Comparison of ENCODE assay signal across 19 mouse cellular contexts in the genomic region with DNA sequence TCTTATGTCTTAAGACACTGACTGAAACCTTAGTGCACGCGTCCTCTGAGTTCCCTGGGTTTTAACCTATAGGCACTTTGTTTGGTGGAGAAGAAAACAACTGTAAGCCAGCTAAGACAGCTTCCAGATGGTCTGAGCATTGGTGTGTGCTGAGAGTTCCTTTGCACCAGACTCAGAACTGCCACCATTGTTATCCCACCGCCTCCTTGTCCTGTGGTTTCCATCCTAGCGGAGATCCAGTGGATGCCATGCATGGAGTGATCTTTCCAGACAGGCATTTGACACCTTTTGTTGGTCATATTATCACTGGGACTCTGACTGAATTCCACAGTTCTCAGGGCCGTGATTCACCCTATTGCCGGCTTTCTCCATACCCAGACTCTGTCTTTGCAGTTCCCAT.
DNase-seq lines count a peak whose midpoint lies in the region.
"Had no signal": no experiment of that assay in that cellular context is flagged by ENCODE, and none has a peak within 500 bp of the region (broad histone marks: within the 10 kb centered on the region; RNA-seq: fewer than 3 reads in every experiment).

No protein-coding gene starts in this region.

- DNase-seq in heart, adult 11 months = peak; percentile 57
- DNase-seq in heart, adult 9 months (ENCODE audit: low spot score in 2 of 2) = no peak
- peak; percentile 3 for DNase-seq in 3T3-L1 (ENCODE audit: low read depth, low spot score)
- DNase-seq in Muller cell, postnatal 12 days (ENCODE audit: inconsistent ontology term) = peak; percentile 52
- DNase-seq in fibroblast of lung, adult 2 months (ENCODE audit: low read depth) = peak; percentile 3
- DNase-seq in liver = no peak
- no peak for DNase-seq in adrenal gland, postnatal 36 days
- no peak for DNase-seq in ovary, postnatal 10 days (ENCODE audit: low spot score)
- DNase-seq: adrenal gland, adult 2 months; adrenal gland, adult 8-10 months; adrenal gland, postnatal 10 days; adrenal gland, postnatal 14 days; adrenal gland, postnatal 25 days; B cell, adult 2 months; cerebellum, adult 11 months; cerebellum, adult 11-12 months; cerebellum, adult 18-20 months; cerebellum, adult 2 months; cerebellum, adult 8-10 months had no signal

Comparison
In these comparisons a context has a peak if more than half of its experiments do, and no peak if none do; other contexts are left out.
1. DNase-seq: peak in heart, adult 11 months (single experiment), 3T3-L1 (single experiment), Muller cell, postnatal 12 days (single experiment) and fibroblast of lung, adult 2 months (single experiment); none in heart, adult 9 months (0 of 2), liver (single experiment), adrenal gland, postnatal 36 days (0 of 2) and ovary, postnatal 10 days (single experiment).